Mouse (Mus musculus): ENCODE data around the gene Enah. TPM values are rescaled to one million over a fixed set of nuclear protein-coding genes. Genes with fewer than 3 reads are reported as not detected.
A peak's percentile ranks its signal among the peaks of the same experiment; 100 is the strongest.

The Enah gene
- polyA plus RNA-seq, 1 experiment from 2014 or later: 43.3 TPM

DNA sequence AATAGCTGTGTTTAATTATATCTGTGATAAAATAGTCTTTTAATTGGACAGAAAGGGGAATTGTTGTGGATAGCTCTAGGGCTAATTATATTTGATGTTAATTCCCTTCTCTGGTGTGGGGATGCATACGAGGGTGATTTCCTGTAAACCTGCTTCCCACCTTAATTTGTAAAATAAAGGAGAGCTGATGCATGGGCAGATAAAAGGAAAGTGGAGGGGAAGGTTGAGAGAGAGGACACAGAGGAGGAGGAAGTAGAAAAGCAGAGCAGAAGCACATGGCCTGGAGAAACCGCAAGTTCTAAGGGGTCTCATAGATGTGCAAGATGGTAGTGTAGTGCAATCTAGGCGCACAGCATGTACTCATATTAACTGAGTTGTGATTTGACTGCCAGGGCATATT, 71.6 kb downstream of the Enah start:
- Histone ChIP-seq H3K27me3 (replicated peaks) (no peaks in the 10 kb centered on the region), H3K4me3 (no peak overlapping the region), H3K9ac (no peak overlapping the region), H3K36me3 (peaks cover 7% of the 10 kb centered on the region; the same call in 1 of the 2 replicates), H3K27ac (no peak overlapping the region), H3K9me3 (no peaks in the 10 kb centered on the region), H3K4me1 (no peaks in the 10 kb centered on the region), H3K4me2 (replicated peaks) (no peak overlapping the region)
- ATAC-seq (ENCODE audit: low FRiP score, low read depth): no peak
- WGBS: 91% methylated on average over 3 of the region's 3 CpGs

DNA sequence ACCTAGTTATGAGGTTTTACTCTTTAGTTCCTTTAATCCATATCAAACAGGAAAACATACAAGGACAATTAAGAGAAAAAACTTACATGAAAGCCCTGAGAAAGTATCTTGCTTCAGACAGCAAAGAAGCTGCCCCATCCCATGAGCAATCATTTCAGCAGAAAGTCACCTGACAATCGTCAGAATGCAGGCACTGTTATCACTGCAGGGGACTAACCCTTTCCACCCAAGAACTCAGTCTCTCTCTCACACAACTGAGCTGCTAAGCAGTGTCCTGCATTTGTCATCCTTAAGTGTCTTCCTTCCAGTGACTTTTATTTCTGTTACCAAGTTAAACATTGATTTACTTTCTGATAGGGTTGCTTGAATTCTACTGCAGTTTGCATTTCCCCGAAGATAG, 82.7 kb downstream of the Enah start:
- Histone ChIP-seq H3K36me3 (no peaks in the 10 kb centered on the region), H3K27ac (no peak overlapping the region), H3K9me3 (no peaks in the 10 kb centered on the region), H3K9ac (no peak overlapping the region), H3K27me3 (replicated peaks) (no peaks in the 10 kb centered on the region), H3K4me3 (no peak overlapping the region), H3K4me2 (replicated peaks) (no peak overlapping the region), H3K4me1 (no peaks in the 10 kb centered on the region)
- 57% methylated on average over 2 of the region's 2 CpGs for whole genome bisulfite sequencing
- ATAC-seq (ENCODE audit: low FRiP score, low read depth): no peak

DNA sequence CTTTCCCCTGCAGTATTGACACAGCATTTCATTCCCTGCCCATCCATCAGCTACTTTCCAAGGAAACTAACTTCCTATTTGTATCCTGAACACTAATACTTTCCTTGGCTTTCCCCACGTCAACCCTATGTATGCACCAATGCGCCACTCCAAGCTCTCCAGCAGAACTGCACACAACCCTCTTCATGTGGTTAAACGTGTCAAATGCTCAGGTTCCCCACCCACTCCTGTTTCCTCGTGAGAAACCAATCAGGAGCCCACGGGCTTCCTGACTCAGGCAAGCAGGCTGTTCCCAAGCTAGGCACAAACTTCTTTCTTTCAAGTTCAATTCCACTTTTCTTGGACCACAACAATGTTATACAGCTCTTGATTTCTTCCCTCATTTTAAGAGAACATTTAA, 91.4 kb downstream of the Enah start:
- H3K4me3 ChIP-seq: no peak overlapping the region
- peaks cover 16% of the 10 kb centered on the region for H3K36me3 ChIP-seq
- WGBS: 88% methylated on average over 5 of the region's 5 CpGs
- no peaks in the 10 kb centered on the region for H3K4me1 ChIP-seq
- H3K9ac ChIP-seq: no peak overlapping the region
- H3K4me2 ChIP-seq (replicated peaks): no peak overlapping the region
- H3K27me3 ChIP-seq (replicated peaks): no peaks in the 10 kb centered on the region
- no peak for ATAC-seq (ENCODE audit: low FRiP score, low read depth)
- H3K27ac ChIP-seq: no peak overlapping the region
- H3K9me3 ChIP-seq: no peaks in the 10 kb centered on the region

DNA sequence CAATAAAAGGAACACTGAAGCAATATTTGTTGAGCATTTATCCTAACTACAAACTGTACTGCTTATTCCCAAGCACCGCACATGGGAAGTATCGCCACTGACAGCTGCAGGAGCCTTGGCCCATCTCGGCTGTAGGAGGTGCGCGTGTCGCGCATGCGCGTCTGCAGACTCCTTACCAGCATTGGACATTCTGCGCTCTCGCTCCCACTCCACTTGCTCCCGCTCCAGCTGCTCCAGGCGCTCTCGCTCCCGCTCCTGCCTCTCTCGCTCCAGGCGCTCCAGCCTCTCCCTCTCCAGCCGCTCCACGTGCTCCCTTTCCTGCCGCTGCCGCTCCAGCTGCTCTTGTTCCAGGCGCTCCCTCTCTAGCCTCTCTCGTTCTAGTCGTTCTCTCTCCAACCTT, 96.4 kb downstream of the Enah start:
- H3K4me1 ChIP-seq: no peaks in the 10 kb centered on the region
- ATAC-seq (ENCODE audit: low FRiP score, low read depth): no peak
- no peaks in the 10 kb centered on the region for H3K27me3 ChIP-seq (replicated peaks)
- H3K9me3 ChIP-seq: no peaks in the 10 kb centered on the region
- H3K4me3 ChIP-seq: no peak overlapping the region
- no peak overlapping the region for H3K4me2 ChIP-seq (replicated peaks)
- 79% methylated on average over 24 of the region's 24 CpGs for WGBS
- H3K27ac ChIP-seq: no peak overlapping the region
- H3K9ac ChIP-seq: no peak overlapping the region
- peaks cover 29% of the 10 kb centered on the region for H3K36me3 ChIP-seq

DNA sequence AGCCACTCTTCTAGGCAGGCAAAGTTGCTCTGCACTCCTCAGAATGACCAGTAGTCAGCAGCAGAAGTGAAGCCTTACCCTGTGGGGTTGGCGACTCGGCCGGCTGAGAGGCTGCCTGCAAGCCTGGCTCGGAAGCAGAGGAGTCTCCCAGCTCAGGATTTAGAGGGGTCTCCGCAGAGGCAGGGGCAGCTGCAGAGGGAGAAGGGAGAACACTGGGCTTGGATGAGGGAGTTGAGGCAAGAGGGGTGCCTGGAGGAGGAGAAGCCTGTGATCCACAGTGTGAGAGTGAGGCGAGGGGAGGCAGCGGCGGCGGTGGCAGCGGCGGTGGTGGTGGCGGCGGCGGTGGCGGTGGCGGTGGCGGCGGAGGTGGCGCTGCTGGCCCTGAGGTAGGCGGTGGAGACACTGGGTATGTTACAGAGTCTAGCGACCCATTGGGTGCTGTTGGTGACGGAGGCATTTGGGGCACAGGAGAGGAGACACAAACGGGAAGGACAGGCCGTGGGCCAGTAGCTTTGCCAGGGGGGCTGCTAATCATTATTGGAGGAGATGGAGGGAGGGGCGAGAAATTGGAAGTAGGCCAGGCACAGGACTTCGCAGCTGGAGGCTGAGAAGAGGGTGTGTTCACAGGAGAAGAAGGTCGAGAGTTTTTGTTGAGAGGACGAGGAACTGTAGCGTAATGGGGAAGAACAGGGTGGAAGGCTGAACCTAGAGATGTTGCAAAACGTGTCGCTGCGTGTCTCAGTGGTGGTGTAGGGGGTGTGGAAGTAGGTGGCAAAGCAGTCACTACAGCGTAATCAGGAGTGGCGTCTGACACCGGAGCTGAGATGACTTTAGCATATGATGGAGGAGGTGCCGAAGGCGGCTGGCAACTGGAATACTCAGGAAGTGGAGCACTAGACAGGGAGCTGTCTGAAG, 98.0 kb downstream of the Enah start:
- H3K9ac ChIP-seq: no peak overlapping the region
- H3K36me3 ChIP-seq: peaks cover 33% of the 10 kb centered on the region
- H3K4me2 ChIP-seq (replicated peaks): peak overlapping the region; percentile 32; the same call in 1 of the 2 replicates
- H3K27ac ChIP-seq: no peak overlapping the region
- no peak for ATAC-seq (ENCODE audit: low FRiP score, low read depth)
- no peaks in the 10 kb centered on the region for H3K9me3 ChIP-seq
- 81% methylated on average over 37 of the region's 37 CpGs for WGBS
- 0 out of 2 replicates have a peak overlapping the region, but pooled peaks have one; percentile 3 for H3K4me3 ChIP-seq
- no peaks in the 10 kb centered on the region for H3K4me1 ChIP-seq
- no peaks in the 10 kb centered on the region for H3K27me3 ChIP-seq (replicated peaks)

DNA sequence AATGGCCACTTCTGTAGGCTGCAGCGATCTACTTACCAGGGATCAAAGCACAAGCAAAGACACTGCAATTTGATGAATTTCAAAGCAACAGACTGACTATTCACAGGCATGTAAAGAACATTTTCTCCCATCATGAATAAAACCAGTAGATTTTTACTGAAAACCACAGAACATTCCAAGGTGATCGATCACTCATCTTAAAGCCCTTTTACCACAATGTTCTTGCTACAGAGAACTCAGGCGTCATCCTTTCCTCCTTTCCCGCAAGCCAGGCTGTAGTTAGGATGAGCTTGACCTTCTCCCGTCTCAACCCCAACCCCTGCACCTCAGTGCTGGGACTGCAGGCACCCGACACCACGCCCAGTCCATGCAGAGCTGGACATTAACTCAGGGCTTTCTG, 107.9 kb downstream of the Enah start:
- Histone ChIP-seq H3K9me3 (no peaks in the 10 kb centered on the region), H3K27ac (no peak overlapping the region), H3K9ac (no peak overlapping the region), H3K4me3 (no peak overlapping the region), H3K4me1 (no peaks in the 10 kb centered on the region), H3K4me2 (replicated peaks) (no peak overlapping the region), H3K36me3 (peaks cover 29% of the 10 kb centered on the region), H3K27me3 (replicated peaks) (no peaks in the 10 kb centered on the region)
- ATAC-seq (ENCODE audit: low FRiP score, low read depth): no peak
- 94% methylated on average over 7 of the region's 7 CpGs for WGBS

DNA sequence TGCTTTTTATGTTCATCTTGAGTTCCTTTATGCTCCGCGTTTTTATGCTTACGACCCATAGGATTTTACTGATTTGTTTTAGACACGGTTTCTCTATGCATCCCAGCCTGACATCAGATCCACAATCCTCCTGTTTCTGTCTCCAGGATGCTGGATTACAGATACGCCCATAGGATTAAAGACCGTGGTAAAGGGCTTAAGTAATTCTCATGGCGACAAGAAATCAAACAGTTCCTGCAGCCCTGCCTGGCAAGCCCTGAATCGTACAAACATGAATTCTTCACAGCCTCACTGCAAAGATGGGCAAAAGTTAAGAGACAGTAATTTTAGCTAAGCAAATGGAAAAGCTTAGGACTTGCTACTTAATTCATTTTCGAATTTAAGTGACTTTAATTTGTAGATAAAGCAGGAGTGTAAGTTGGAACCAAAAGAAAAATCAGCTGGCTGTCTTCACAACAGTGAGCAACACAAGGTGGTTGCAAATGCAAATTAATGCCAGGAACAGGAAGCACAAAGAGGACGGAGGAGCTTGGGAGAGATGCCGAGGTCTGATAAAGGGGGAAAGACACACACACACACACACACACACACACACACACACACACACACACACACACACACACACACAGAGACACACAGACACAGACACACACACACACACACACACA, 118.0 kb downstream of the Enah start:
- peaks cover 28% of the 10 kb centered on the region for H3K36me3 ChIP-seq
- no peak overlapping the region for H3K9ac ChIP-seq
- H3K27ac ChIP-seq: no peak overlapping the region
- no peaks in the 10 kb centered on the region; the same call in 1 of the 2 replicates for H3K4me1 ChIP-seq
- no peak for ATAC-seq (ENCODE audit: low FRiP score, low read depth)
- WGBS: 85% methylated on average over 11 of the region's 11 CpGs
- H3K4me2 ChIP-seq (replicated peaks): no peak overlapping the region
- no peaks in the 10 kb centered on the region for H3K9me3 ChIP-seq
- no peaks in the 10 kb centered on the region for H3K27me3 ChIP-seq (replicated peaks)
- H3K4me3 ChIP-seq: no peak overlapping the region

DNA sequence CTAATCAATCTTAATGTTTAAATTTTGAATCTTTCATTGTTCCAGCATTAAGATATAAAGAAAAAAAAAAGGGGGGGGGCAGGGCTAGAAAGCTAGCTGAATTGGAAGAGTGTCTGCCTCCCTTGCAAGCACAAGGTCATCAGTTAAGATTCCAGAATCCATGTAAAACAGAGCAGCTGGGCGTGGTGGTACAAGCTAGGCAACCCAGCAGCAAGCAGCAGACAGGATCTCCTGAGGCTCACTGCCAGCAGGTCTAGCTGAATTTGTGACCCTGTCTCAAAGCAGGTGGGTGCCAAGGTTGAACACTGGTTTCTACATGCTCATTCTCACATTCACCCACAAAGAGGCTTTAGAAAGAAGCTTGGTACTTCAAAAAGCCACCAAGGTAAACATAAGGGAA, 118.9 kb downstream of the Enah start:
- H3K9me3 ChIP-seq: no peaks in the 10 kb centered on the region
- no peaks in the 10 kb centered on the region for H3K27me3 ChIP-seq (replicated peaks)
- peaks cover 19% of the 10 kb centered on the region for H3K36me3 ChIP-seq
- no peak for ATAC-seq (ENCODE audit: low FRiP score, low read depth)
- no peak overlapping the region for H3K9ac ChIP-seq
- H3K4me3 ChIP-seq: no peak overlapping the region
- 81% methylated on average over 1 of the region's 1 CpGs for WGBS
- H3K4me2 ChIP-seq (replicated peaks): no peak overlapping the region
- no peaks in the 10 kb centered on the region; the same call in 1 of the 2 replicates for H3K4me1 ChIP-seq
- no peak overlapping the region for H3K27ac ChIP-seq

DNA sequence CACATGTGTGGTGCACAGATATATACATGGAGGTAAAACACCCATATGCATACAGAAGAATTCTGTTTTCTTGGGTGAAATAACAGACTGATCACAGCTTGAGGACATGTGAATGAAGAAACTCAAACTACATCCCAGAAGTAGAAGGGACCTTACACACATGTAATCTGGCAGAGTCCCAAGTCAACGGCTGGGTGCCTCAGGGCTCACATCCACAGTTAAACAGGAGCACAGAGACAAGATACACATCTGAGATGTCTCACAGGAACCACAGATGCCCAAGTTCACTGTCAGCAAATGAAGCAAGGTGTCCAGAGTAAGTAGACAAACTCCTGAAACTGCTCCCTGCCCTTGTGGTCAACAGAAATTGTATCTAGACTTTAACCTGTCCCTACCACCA, 120.8 kb downstream of the Enah start:
- H3K27me3 ChIP-seq (replicated peaks): no peaks in the 10 kb centered on the region
- H3K36me3 ChIP-seq: peaks cover 6% of the 10 kb centered on the region; the same call in 1 of the 2 replicates
- no peak overlapping the region for H3K4me2 ChIP-seq (replicated peaks)
- no peak for ATAC-seq (ENCODE audit: low FRiP score, low read depth)
- no peaks in the 10 kb centered on the region; the same call in 1 of the 2 replicates for H3K4me1 ChIP-seq
- H3K9me3 ChIP-seq: no peaks in the 10 kb centered on the region
- 91% methylated on average over 1 of the region's 1 CpGs for WGBS
- no peak overlapping the region for H3K4me3 ChIP-seq
- H3K9ac ChIP-seq: no peak overlapping the region
- H3K27ac ChIP-seq: no peak overlapping the region

DNA sequence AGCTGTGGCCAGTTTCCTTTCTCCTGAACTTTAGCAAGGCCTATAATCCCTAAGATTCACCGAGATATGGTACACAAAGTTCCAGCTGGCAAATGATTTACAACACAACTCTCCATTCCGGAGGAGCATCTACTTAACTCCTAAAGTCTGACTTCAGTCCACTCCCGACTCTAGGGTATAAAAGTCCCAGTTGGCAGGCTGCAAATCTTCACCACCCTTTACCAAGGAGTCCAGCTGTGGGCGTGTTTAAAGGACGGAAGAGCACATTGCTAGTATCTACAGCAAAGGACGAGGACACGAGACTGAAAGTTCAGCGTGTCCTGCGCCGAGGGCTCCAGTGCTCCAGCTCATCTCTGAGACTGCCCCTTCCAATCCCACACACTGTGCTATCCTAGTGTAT, 122.8 kb downstream of the Enah start:
- 80% methylated on average over 10 of the region's 10 CpGs for WGBS
- Histone ChIP-seq H3K9ac (no peak overlapping the region), H3K27ac (no peak overlapping the region), H3K36me3 (no peaks in the 10 kb centered on the region), H3K27me3 (replicated peaks) (no peaks in the 10 kb centered on the region), H3K4me1 (no peaks in the 10 kb centered on the region; the same call in 1 of the 2 replicates), H3K4me3 (no peak overlapping the region), H3K4me2 (replicated peaks) (no peak overlapping the region), H3K9me3 (no peaks in the 10 kb centered on the region)
- no peak for ATAC-seq (ENCODE audit: low FRiP score, low read depth)

DNA sequence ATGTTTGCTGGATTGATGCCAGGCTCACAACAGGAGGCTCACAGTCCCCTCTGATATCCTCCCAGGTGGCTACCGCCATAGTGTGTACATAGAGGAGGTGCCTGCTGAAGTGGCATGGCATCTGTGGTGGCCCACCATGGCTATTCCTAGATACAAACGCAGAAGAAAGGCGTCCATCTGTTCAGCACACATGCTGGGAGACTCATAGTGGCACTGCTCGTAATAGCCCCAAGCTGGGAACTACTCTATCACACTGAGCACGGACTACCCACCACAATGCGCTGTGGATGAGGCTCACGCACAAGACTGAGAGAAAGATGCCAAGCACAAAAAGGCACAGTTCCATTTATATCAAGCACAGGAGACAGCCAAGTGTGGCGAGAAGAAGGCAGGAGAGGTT, 126.1 kb downstream of the Enah start:
- no peaks in the 10 kb centered on the region for H3K9me3 ChIP-seq
- H3K36me3 ChIP-seq: no peaks in the 10 kb centered on the region
- H3K4me1 ChIP-seq: no peaks in the 10 kb centered on the region; the same call in 1 of the 2 replicates
- H3K4me2 ChIP-seq (replicated peaks): no peak overlapping the region
- H3K27ac ChIP-seq: no peak overlapping the region
- H3K4me3 ChIP-seq: no peak overlapping the region
- 71% methylated on average over 8 of the region's 8 CpGs for WGBS
- H3K27me3 ChIP-seq (replicated peaks): no peaks in the 10 kb centered on the region
- H3K9ac ChIP-seq: no peak overlapping the region
- no peak for ATAC-seq (ENCODE audit: low FRiP score, low read depth)

DNA sequence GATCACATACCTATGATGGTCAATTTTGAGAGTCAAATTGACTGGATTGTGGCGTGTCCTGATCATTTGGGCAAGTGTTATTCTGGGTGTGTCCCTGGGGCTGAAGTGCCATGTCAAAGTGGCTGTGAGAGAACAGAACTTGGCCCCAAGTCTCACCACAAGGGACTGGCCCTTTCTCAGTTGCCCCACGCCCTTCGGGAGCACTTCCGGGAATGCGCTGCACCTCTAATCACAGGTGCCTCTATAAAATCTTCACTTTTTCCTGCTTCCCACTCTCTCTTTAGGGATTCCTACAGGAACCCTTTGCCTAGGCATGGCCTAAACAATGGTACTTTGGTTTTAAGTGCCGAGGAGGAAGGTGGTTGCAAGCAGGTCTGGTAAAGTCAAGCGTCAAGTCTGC, 130.1 kb downstream of the Enah start:
- Histone ChIP-seq H3K4me2 (replicated peaks) (no peak overlapping the region), H3K9me3 (no peaks in the 10 kb centered on the region), H3K4me1 (no peaks in the 10 kb centered on the region), H3K36me3 (no peaks in the 10 kb centered on the region), H3K27me3 (replicated peaks) (no peaks in the 10 kb centered on the region), H3K9ac (no peak overlapping the region), H3K4me3 (no peak overlapping the region), H3K27ac (no peak overlapping the region)
- ATAC-seq (ENCODE audit: low FRiP score, low read depth): no peak
- WGBS: 89% methylated on average over 7 of the region's 7 CpGs

All from neural tube, embryonic 12.5 days (tissue).